Mouse (Mus musculus) forebrain, embryonic 16.5 days (tissue): ENCODE measurements around the gene Sugct. TPM values are rescaled to one million over a fixed set of nuclear protein-coding genes. Genes with fewer than 3 reads are reported as not detected.
"Not testable (repeated sequence)": the region's sequence is repeated elsewhere in the genome, so short reads cannot be mapped to it uniquely, and the experiment has no call there.

Experiments used
- ATAC-seq: fragments of 200-750 bp; cut with Nextera tagmentation; 2 replicates; pipeline ENCODE4 v1.8.0; 2017; ENCODE audit warnings: mild to moderate bottlenecking, moderate library complexity
- H3K27ac ChIP-seq: fragments of 300-500 bp; sonication (generic); 2 replicates; pipeline ENCODE4 v1.5.1; 2014; ENCODE audit warnings: low read length, control low read depth
- H3K27me3 ChIP-seq: fragments of 300-500 bp; sonication (generic); replicated peaks from 2 replicates; pipeline ENCODE4 v1.6.1; 2014; ENCODE audit warnings: low read length; ENCODE audit not compliant: control insufficient read depth, insufficient read depth
- H3K36me3 ChIP-seq: fragments of 300-500 bp; sonication (generic); 2 replicates; pipeline ENCODE4 v1.6.1; 2014; ENCODE audit not compliant: control insufficient read depth, insufficient read depth
- H3K4me1 ChIP-seq: fragments of 300-500 bp; sonication (generic); replicated peaks from 2 replicates; pipeline ENCODE4 v1.6.1; 2014; ENCODE audit warnings: low read length; ENCODE audit not compliant: control insufficient read depth, insufficient read depth
- H3K4me2 ChIP-seq: fragments of 300-500 bp; sonication (generic); 2 replicates; pipeline ENCODE4 v1.6.1; 2014; ENCODE audit warnings: mild to moderate bottlenecking, low read length, control low read depth
- H3K4me3 ChIP-seq: fragments of 300-500 bp; sonication (generic); replicated peaks from 2 replicates; pipeline ENCODE4 v1.5.1; 2014; ENCODE audit warnings: mild to moderate bottlenecking, low read length, control low read depth
- H3K9ac ChIP-seq: fragments of 300-500 bp; sonication (generic); replicated peaks from 2 replicates; pipeline ENCODE4 v1.6.1; 2014; ENCODE audit warnings: low read depth, low read length, control low read depth
- H3K9me3 ChIP-seq: fragments of 300-500 bp; sonication (generic); 2 replicates; pipeline ENCODE4 v1.6.1; 2016; ENCODE audit warnings: low read length; ENCODE audit not compliant: control insufficient read depth
- WGBS: fragments of 180-500 bp; shearing (Covaris S2); extraction: QIAGEN DNeasy Blood & Tissue Kit; methylation state at CpG from one replicate; pipeline ENCODE4 v1.1.7; 2014; 5-methylcytosine and 5-hydroxymethylcytosine counted together
- polyA plus RNA-seq: library from polyadenylated mRNA; unstranded; fragments of >200 nt; fragmentation: Nextera tagmentation; extraction: Ambion mirVana; gene quantifications from 2 replicates; pipeline ENCODE4 v1.2.1, GENCODE M21; 2015

Gene Sugct
- polyA plus RNA-seq, 1 experiment from 2014 or later = 2.4 TPM

GRCm38 (mm10) chr13:16833069-16833468, 862.3 kb downstream of the Sugct start:
- no peak overlapping the region for H3K27ac ChIP-seq
- H3K4me3 ChIP-seq = no peak overlapping the region
- no peaks in the 10 kb centered on the region for H3K9me3 ChIP-seq
- no peak for ATAC-seq
- no peaks in the 10 kb centered on the region for H3K4me1 ChIP-seq
- H3K4me2 ChIP-seq = no peak overlapping the region
- H3K9ac ChIP-seq = no peak overlapping the region
- no peaks in the 10 kb centered on the region for H3K36me3 ChIP-seq
- no peaks in the 10 kb centered on the region for H3K27me3 ChIP-seq

- Histone ChIP-seq H3K27ac (no peak overlapping the region), H3K9ac (no peak overlapping the region), H3K4me2 (no peak overlapping the region), H3K27me3 (no peaks in the 10 kb centered on the region), H3K36me3 (no peaks in the 10 kb centered on the region), H3K9me3 (no peaks in the 10 kb centered on the region), H3K4me1 (no peaks in the 10 kb centered on the region), H3K4me3 (no peak overlapping the region)
- ATAC-seq = no peak
- 77% methylated on average over 8 of the region's 8 CpGs for WGBS
Measured at GRCm38 (mm10) chr13:16831840-16832239, 863.5 kb downstream of the Sugct start.

- not testable (repeated sequence) for H3K27ac ChIP-seq, H3K27me3 ChIP-seq, H3K9ac ChIP-seq, ATAC-seq, H3K4me3 ChIP-seq, H3K9me3 ChIP-seq, H3K4me2 ChIP-seq, H3K4me1 ChIP-seq, H3K36me3 ChIP-seq
- 17% methylated on average over 6 of the region's 6 CpGs for WGBS
Measured at GRCm38 (mm10) chr13:16830291-16830690, 865.1 kb downstream of the Sugct start.

GRCm38 (mm10) chr13:16829589-16829988, 865.8 kb downstream of the Sugct start:
- Histone ChIP-seq H3K27me3 (no peaks in the 10 kb centered on the region), H3K4me1 (no peaks in the 10 kb centered on the region), H3K36me3 (no peaks in the 10 kb centered on the region), H3K27ac (no peak overlapping the region), H3K9me3 (no peaks in the 10 kb centered on the region), H3K4me3 (no peak overlapping the region), H3K4me2 (no peak overlapping the region), H3K9ac (no peak overlapping the region)
- 46% methylated on average over 2 of the region's 2 CpGs for WGBS
- ATAC-seq = no peak

- H3K9me3 ChIP-seq = no peaks in the 10 kb centered on the region
- H3K9ac ChIP-seq = no peak overlapping the region
- no peaks in the 10 kb centered on the region for H3K36me3 ChIP-seq
- H3K27ac ChIP-seq = no peak overlapping the region
- ATAC-seq = no peak
- WGBS = 68% methylated on average over 6 of the region's 6 CpGs
- H3K4me2 ChIP-seq = no peak overlapping the region
- no peaks in the 10 kb centered on the region for H3K4me1 ChIP-seq
- no peak overlapping the region for H3K4me3 ChIP-seq
- no peaks in the 10 kb centered on the region for H3K27me3 ChIP-seq
Measured at GRCm38 (mm10) chr13:16825619-16826018, 869.7 kb downstream of the Sugct start.

GRCm38 (mm10) chr13:16821785-16822184, 873.6 kb downstream of the Sugct start:
- Histone ChIP-seq H3K27me3 (no peaks in the 10 kb centered on the region), H3K9ac (no peak overlapping the region), H3K36me3 (no peaks in the 10 kb centered on the region), H3K4me3 (no peak overlapping the region), H3K4me2 (no peak overlapping the region), H3K4me1 (no peaks in the 10 kb centered on the region), H3K27ac (no peak overlapping the region), H3K9me3 (no peaks in the 10 kb centered on the region)
- ATAC-seq = no peak
- 89% methylated on average over 4 of the region's 4 CpGs for WGBS

GRCm38 (mm10) chr13:16817471-16817870, 877.9 kb downstream of the Sugct start:
- no peak overlapping the region for H3K4me2 ChIP-seq
- no peak overlapping the region for H3K27ac ChIP-seq
- no peaks in the 10 kb centered on the region for H3K9me3 ChIP-seq
- no peak for ATAC-seq
- H3K27me3 ChIP-seq = no peaks in the 10 kb centered on the region
- H3K4me3 ChIP-seq = no peak overlapping the region
- 80% methylated on average over 6 of the region's 6 CpGs for WGBS
- no peaks in the 10 kb centered on the region for H3K4me1 ChIP-seq
- H3K36me3 ChIP-seq = no peaks in the 10 kb centered on the region
- H3K9ac ChIP-seq = no peak overlapping the region

GRCm38 (mm10) chr13:16816747-16817146, 878.6 kb downstream of the Sugct start:
- Histone ChIP-seq H3K4me2 (no peak overlapping the region), H3K4me3 (no peak overlapping the region), H3K36me3 (no peaks in the 10 kb centered on the region), H3K27me3 (no peaks in the 10 kb centered on the region), H3K4me1 (no peaks in the 10 kb centered on the region), H3K27ac (no peak overlapping the region), H3K9me3 (no peaks in the 10 kb centered on the region), H3K9ac (no peak overlapping the region)
- WGBS = 83% methylated on average over 5 of the region's 5 CpGs
- no peak for ATAC-seq

- H3K9me3 ChIP-seq = no peaks in the 10 kb centered on the region
- no peak overlapping the region for H3K27ac ChIP-seq
- no peaks in the 10 kb centered on the region for H3K36me3 ChIP-seq
- H3K4me3 ChIP-seq = no peak overlapping the region
- H3K4me2 ChIP-seq = no peak overlapping the region
- no peak for ATAC-seq
- H3K9ac ChIP-seq = no peak overlapping the region
- no peaks in the 10 kb centered on the region for H3K4me1 ChIP-seq
- WGBS = 90% methylated on average over 2 of the region's 2 CpGs
- H3K27me3 ChIP-seq = no peaks in the 10 kb centered on the region
Measured at GRCm38 (mm10) chr13:16812268-16812667, 883.1 kb downstream of the Sugct start.
